Mouse (Mus musculus): Measurements from ENCODE around the gene Mrpl1. TPM values are rescaled to one million over a fixed set of nuclear protein-coding genes. Genes with fewer than 3 reads are reported as not detected.

The Mrpl1 gene
- total RNA-seq (2023) = 10.9 and 15.1 TPM in 2 replicates

DNA sequence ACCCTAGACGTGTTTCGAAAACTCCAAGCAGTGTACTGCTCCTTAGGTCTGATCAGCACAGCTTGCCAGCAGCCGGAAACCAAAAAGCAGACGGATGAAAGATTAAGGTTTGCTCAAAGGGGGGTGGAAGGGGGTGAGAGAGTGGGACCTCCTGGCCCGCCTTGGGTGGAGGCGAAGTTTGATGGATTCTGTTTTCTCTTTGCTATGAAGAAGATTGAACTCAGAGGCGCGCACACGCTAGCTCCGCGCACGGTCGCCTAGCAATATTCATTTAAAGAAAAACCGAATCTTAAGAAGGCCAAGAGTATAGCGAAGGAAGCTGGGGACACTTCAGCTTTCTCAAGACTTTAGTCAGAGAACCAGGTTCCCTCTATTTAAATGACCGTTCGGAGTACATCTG is at the start of gene Mrpl1:
Gene Mrpl1 (plus strand): TSS at position 35 of the 400 bp plus-strand sequence.

GRCm38 (mm10) chr5:96164021-96164411 is 45.3 kb upstream of the Mrpl1 start, which contains the start of gene Cnot6l:
Cnot6l (minus strand) TSS chr5:96164171.

Other genes with a start within 250 kb of the Mrpl1 start
- 51.0 and 70.0 TPM in 2 replicates for gene Cnot6l, start 45.3 kb upstream of the Mrpl1 start, total RNA-seq (2023)
- not detected in 2 replicates for gene Fras1, start 164.5 kb downstream of the Mrpl1 start, total RNA-seq (2023)